Comparison of ENCODE assay signal across 21 mouse cellular contexts in the genomic region with DNA sequence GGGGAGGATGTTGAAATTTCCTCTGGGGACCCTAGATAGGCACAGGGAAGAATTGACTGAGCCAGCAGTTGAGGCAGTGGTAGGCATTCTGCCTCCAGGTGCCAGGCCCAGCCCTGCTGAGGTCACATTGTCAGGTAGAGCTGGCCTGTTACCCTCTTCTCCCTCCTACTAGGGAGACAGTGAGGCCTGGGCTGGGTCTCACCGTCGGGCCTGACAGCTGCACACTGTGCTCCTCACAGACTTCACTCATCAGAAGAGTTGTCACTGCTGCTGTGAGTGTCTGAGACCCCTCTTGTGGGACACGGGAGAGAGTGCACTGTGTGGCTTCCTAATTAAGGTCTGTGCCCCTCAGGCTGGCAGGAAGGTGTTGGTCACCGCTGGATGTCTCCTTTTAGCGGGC. TPM values are rescaled to one million over a fixed set of nuclear protein-coding genes. Genes with fewer than 3 reads are reported as not detected.
DNase-seq lines count a peak whose midpoint lies in the region; ATAC-seq and TF ChIP-seq lines count a peak whose summit lies in the region.
"Had no signal": no experiment of that assay in that cellular context is flagged by ENCODE, and none has a peak within 500 bp of the region (broad histone marks: within the 10 kb centered on the region; RNA-seq: fewer than 3 reads in every experiment).

No protein-coding gene starts in this region.

- DNase-seq in forebrain, embryonic 11.5 days (ENCODE audit: low spot score): no peak
- DNase-seq in heart, postnatal 4 days: no peak
- no peak for DNase-seq in right cerebral cortex, postnatal 4 days
- DNase-seq: kidney, adult 2 months; liver, embryonic 13.5 days; midbrain, embryonic 14.5 days; thymus, adult 18-20 months had no signal

- H3K27me3 ChIP-seq in forebrain, embryonic 16.5 days (replicated peaks; ENCODE audit: control insufficient read depth, insufficient read depth, low read length): no peaks in the 10 kb centered on the region
- H3K27me3 ChIP-seq in forebrain, embryonic 11.5 days (ENCODE audit: control insufficient read depth, insufficient read depth, low read length): no peaks in the 10 kb centered on the region
- no peaks in the 10 kb centered on the region for H3K27me3 ChIP-seq in heart, embryonic 16.5 days (ENCODE audit: control insufficient read depth, insufficient read depth, low read length)
- no peaks in the 10 kb centered on the region for H3K27me3 ChIP-seq in E14TG2a.4 (ENCODE audit: insufficient read depth, low read length)
- no peaks in the 10 kb centered on the region for H3K27me3 ChIP-seq in embryonic facial prominence, embryonic 15.5 days
- H3K27me3 ChIP-seq: liver, embryonic 13.5 days; neural tube, embryonic 12.5 days had no signal

- no peaks in the 10 kb centered on the region for H3K9me3 ChIP-seq in forebrain, embryonic 16.5 days (ENCODE audit: control insufficient read depth, low read length)
- H3K9me3 ChIP-seq in forebrain, embryonic 11.5 days (ENCODE audit: control insufficient read depth, low read length): no peaks in the 10 kb centered on the region
- no peaks in the 10 kb centered on the region for H3K9me3 ChIP-seq in heart, embryonic 16.5 days (replicated peaks; ENCODE audit: control insufficient read depth, low read length)
- H3K9me3 ChIP-seq in E14TG2a.4 (ENCODE audit: low read length): no peaks in the 10 kb centered on the region
- H3K9me3 ChIP-seq in embryonic facial prominence, embryonic 15.5 days (replicated peaks): no peaks in the 10 kb centered on the region
- H3K9me3 ChIP-seq: G1E; liver, embryonic 13.5 days; neural tube, embryonic 12.5 days had no signal

- WGBS in forebrain, embryonic 16.5 days: 48% methylated on average over 5 of the region's 5 CpGs
- WGBS in forebrain, embryonic 11.5 days: 59% methylated on average over 5 of the region's 5 CpGs
- WGBS in heart, embryonic 16.5 days: 59% methylated on average over 5 of the region's 5 CpGs
- WGBS in embryonic facial prominence, embryonic 15.5 days: 47% methylated on average over 5 of the region's 5 CpGs

- H3K4me2 ChIP-seq in forebrain, embryonic 16.5 days (ENCODE audit: low read length): no peak overlapping the region
- no peak overlapping the region for H3K4me2 ChIP-seq in forebrain, embryonic 11.5 days (ENCODE audit: low read depth, low read length, severe bottlenecking)
- H3K4me2 ChIP-seq in heart, embryonic 16.5 days (ENCODE audit: low read depth, low read length): no peak overlapping the region
- no peak overlapping the region for H3K4me2 ChIP-seq in embryonic facial prominence, embryonic 15.5 days (replicated peaks)
- H3K4me2 ChIP-seq: liver, embryonic 13.5 days; neural tube, embryonic 12.5 days had no signal

- TF ChIP-seq CTCF in E14TG2a.4 (conservative IDR thresholded peaks at IDR 0.05; ENCODE audit: low read length): no peak

- H3K4me3 ChIP-seq in forebrain, embryonic 16.5 days (replicated peaks; ENCODE audit: low read length): no peak overlapping the region
- H3K4me3 ChIP-seq in forebrain, embryonic 11.5 days (ENCODE audit: low read depth, low read length): no peak overlapping the region
- no peak overlapping the region for H3K4me3 ChIP-seq in heart, embryonic 16.5 days (ENCODE audit: low read length)
- H3K4me3 ChIP-seq in E14TG2a.4 (replicated peaks; ENCODE audit: low read length): peak overlapping the region; percentile 5; the same call in 1 of the 2 replicates
- H3K4me3 ChIP-seq in embryonic facial prominence, embryonic 15.5 days (replicated peaks): no peak overlapping the region
- H3K4me3 ChIP-seq: liver, embryonic 13.5 days; neural tube, embryonic 12.5 days had no signal

- peaks cover 25% of the 10 kb centered on the region for H3K4me1 ChIP-seq in forebrain, embryonic 16.5 days (replicated peaks; ENCODE audit: control insufficient read depth, insufficient read depth, low read length)
- no peaks in the 10 kb centered on the region for H3K4me1 ChIP-seq in forebrain, embryonic 11.5 days (replicated peaks; ENCODE audit: control insufficient read depth, insufficient read depth, low read length)
- peaks cover 66% of the 10 kb centered on the region for H3K4me1 ChIP-seq in heart, embryonic 16.5 days (ENCODE audit: control insufficient read depth, insufficient read depth, low read length)
- H3K4me1 ChIP-seq in E14TG2a.4 (replicated peaks; ENCODE audit: low read depth, low read length): peaks cover 74% of the 10 kb centered on the region
- peaks cover 72% of the 10 kb centered on the region for H3K4me1 ChIP-seq in embryonic facial prominence, embryonic 15.5 days

- 0 out of 2 replicates have a peak overlapping the region, but pooled peaks have one; percentile 21 for H3K27ac ChIP-seq in forebrain, embryonic 16.5 days (ENCODE audit: low read length)
- no peak overlapping the region for H3K27ac ChIP-seq in forebrain, embryonic 11.5 days (ENCODE audit: low read depth, low read length)
- peak overlapping the region; percentile 83 for H3K27ac ChIP-seq in heart, embryonic 16.5 days (ENCODE audit: low read length)
- H3K27ac ChIP-seq in embryonic facial prominence, embryonic 15.5 days (replicated peaks): peak overlapping the region; percentile 85
- H3K27ac ChIP-seq: liver, embryonic 13.5 days; neural tube, embryonic 12.5 days had no signal

- no peaks in the 10 kb centered on the region for H3K36me3 ChIP-seq in forebrain, embryonic 16.5 days (ENCODE audit: control insufficient read depth, insufficient read depth)
- no peaks in the 10 kb centered on the region for H3K36me3 ChIP-seq in forebrain, embryonic 11.5 days (ENCODE audit: control insufficient read depth, insufficient read depth, low read length)
- H3K36me3 ChIP-seq in heart, embryonic 16.5 days (ENCODE audit: control insufficient read depth, insufficient read depth): no peaks in the 10 kb centered on the region
- peaks cover 27% of the 10 kb centered on the region for H3K36me3 ChIP-seq in E14TG2a.4 (ENCODE audit: insufficient read depth, low read length)
- H3K36me3 ChIP-seq in embryonic facial prominence, embryonic 15.5 days: no peaks in the 10 kb centered on the region
- H3K36me3 ChIP-seq: liver, embryonic 13.5 days had no signal

- ATAC-seq in forebrain, embryonic 16.5 days: no peak
- no peak for ATAC-seq in forebrain, embryonic 11.5 days (replicated peaks; ENCODE audit: low FRiP score)
- no peak for ATAC-seq in heart, embryonic 16.5 days (replicated peaks; ENCODE audit: extremely low read depth, insufficient read depth, low FRiP score)
- ATAC-seq in embryonic facial prominence, embryonic 15.5 days (ENCODE audit: insufficient number of reproducible peaks, low FRiP score, low TSS enrichment, low read depth): no peak

- no peak overlapping the region for H3K9ac ChIP-seq in forebrain, embryonic 16.5 days (replicated peaks; ENCODE audit: low read depth, low read length)
- no peak overlapping the region for H3K9ac ChIP-seq in forebrain, embryonic 11.5 days (ENCODE audit: low read length)
- H3K9ac ChIP-seq in heart, embryonic 16.5 days (ENCODE audit: low read length): no peak overlapping the region
- no peak overlapping the region for H3K9ac ChIP-seq in embryonic facial prominence, embryonic 15.5 days
- H3K9ac ChIP-seq: liver, embryonic 13.5 days; neural tube, embryonic 12.5 days had no signal

RNA-seq across cellular contexts. Expression of a gene that starts 8.2 kb away (rescaled TPM):
- polyA plus RNA-seq in forebrain, embryonic 16.5 days (2015; fragmentation: Nextera tagmentation; extraction: Ambion mirVana): 4.4 and 6.2 TPM in 2 replicates
- polyA plus RNA-seq in forebrain, embryonic 11.5 days (2014; fragmentation: Nextera tagmentation; extraction: Ambion mirVana): 6.1 and 6.6 TPM in 2 replicates
- 8.4 and 10.4 TPM in 2 replicates for polyA plus RNA-seq in heart, embryonic 16.5 days (2015; fragmentation: Nextera tagmentation; extraction: Ambion mirVana)
- 10 to 100 TPM; 30.1 to 30.6 TPM for total RNA-seq in heart, postnatal 4 days (2021)
- polyA plus RNA-seq in embryonic facial prominence, embryonic 15.5 days (2015; fragmentation: Nextera tagmentation; extraction: Ambion mirVana): 29.0 and 35.7 TPM in 2 replicates

RNA-seq across cellular contexts. Expression of a gene that starts 25.7 kb away (rescaled TPM):
- not detected in 2 replicates for polyA plus RNA-seq in forebrain, embryonic 16.5 days (2015; fragmentation: Nextera tagmentation; extraction: Ambion mirVana)
- 0.53 and 1.0 TPM in 2 replicates for polyA plus RNA-seq in forebrain, embryonic 11.5 days (2014; fragmentation: Nextera tagmentation; extraction: Ambion mirVana)
- polyA plus RNA-seq in heart, embryonic 16.5 days (2015; fragmentation: Nextera tagmentation; extraction: Ambion mirVana): not detected in 2 replicates
- not detected for total RNA-seq in heart, postnatal 4 days (2021)
- not detected in 2 replicates for polyA plus RNA-seq in embryonic facial prominence, embryonic 15.5 days (2015; fragmentation: Nextera tagmentation; extraction: Ambion mirVana)
- total RNA-seq: adrenal gland, adult 2 months; G1E; gastrocnemius, adult 18-20 months; heart, postnatal 36 days; layer of hippocampus, postnatal 14 days; megakaryocyte progenitor cell, adult 5-6 weeks had no signal
- polyA plus RNA-seq: adrenal gland, adult 2 months; C2C12; G1E; kidney, adult 2 months; liver, embryonic 13.5 days; lung, embryonic 16.5 days; small intestine, adult 2 months had no signal

RNA-seq across cellular contexts. Expression of a gene that starts 31.2 kb away (rescaled TPM):
- polyA plus RNA-seq in forebrain, embryonic 16.5 days (2015; fragmentation: Nextera tagmentation; extraction: Ambion mirVana): 20.7 and 21.3 TPM in 2 replicates
- polyA plus RNA-seq in forebrain, embryonic 11.5 days (2014; fragmentation: Nextera tagmentation; extraction: Ambion mirVana): 22.1 and 23.6 TPM in 2 replicates
- 19.3 and 23.3 TPM in 2 replicates for polyA plus RNA-seq in heart, embryonic 16.5 days (2015; fragmentation: Nextera tagmentation; extraction: Ambion mirVana)
- 10 to 100 TPM; 32.1 to 33.3 TPM for total RNA-seq in heart, postnatal 4 days (2021)
- polyA plus RNA-seq in embryonic facial prominence, embryonic 15.5 days (2015; fragmentation: Nextera tagmentation; extraction: Ambion mirVana): 23.5 and 26.7 TPM in 2 replicates

RNA-seq across cellular contexts. Expression of a gene that starts 53.0 kb away (rescaled TPM):
- polyA plus RNA-seq in forebrain, embryonic 16.5 days (2015; fragmentation: Nextera tagmentation; extraction: Ambion mirVana): 2.4 and 4.0 TPM in 2 replicates
- polyA plus RNA-seq in forebrain, embryonic 11.5 days (2014; fragmentation: Nextera tagmentation; extraction: Ambion mirVana): 0.60 and 1.2 TPM in 2 replicates
- 118 and 122 TPM in 2 replicates for polyA plus RNA-seq in heart, embryonic 16.5 days (2015; fragmentation: Nextera tagmentation; extraction: Ambion mirVana)
- 100 to 1,000 TPM; 105 to 116 TPM for total RNA-seq in heart, postnatal 4 days (2021)
- 0.23 and 0.72 TPM in 2 replicates for polyA plus RNA-seq in embryonic facial prominence, embryonic 15.5 days (2015; fragmentation: Nextera tagmentation; extraction: Ambion mirVana)
- total RNA-seq: gastrocnemius, adult 18-20 months had no signal
- polyA plus RNA-seq: G1E had no signal

RNA-seq across cellular contexts. Expression of a gene that starts 59.8 kb away (rescaled TPM):
- polyA plus RNA-seq in forebrain, embryonic 16.5 days (2015; fragmentation: Nextera tagmentation; extraction: Ambion mirVana): 173 and 196 TPM in 2 replicates
- 310 and 360 TPM in 2 replicates for polyA plus RNA-seq in forebrain, embryonic 11.5 days (2014; fragmentation: Nextera tagmentation; extraction: Ambion mirVana)
- 186 and 190 TPM in 2 replicates for polyA plus RNA-seq in heart, embryonic 16.5 days (2015; fragmentation: Nextera tagmentation; extraction: Ambion mirVana)
- 100 to 1,000 TPM; 312 to 319 TPM for total RNA-seq in heart, postnatal 4 days (2021)
- 342 and 365 TPM in 2 replicates for polyA plus RNA-seq in embryonic facial prominence, embryonic 15.5 days (2015; fragmentation: Nextera tagmentation; extraction: Ambion mirVana)
